Mouse (Mus musculus): ENCODE data around the gene Tmed10. TPM values are rescaled to one million over a fixed set of nuclear protein-coding genes. Genes with fewer than 3 reads are reported as not detected.

Gene Tmed10
- polyA plus RNA-seq, 1 experiment from 2014 or later = 156 TPM

GRCm38 (mm10) chr12:85391148-85391547, 16.5 kb upstream of the Tmed10 start:
- 91% methylated on average over 7 of the region's 7 CpGs for WGBS

GRCm38 (mm10) chr12:85389204-85390185, 14.8 kb upstream of the Tmed10 start:
- ATAC-seq (replicated peaks) = no peak
- no peak overlapping the region for H3K4me3 ChIP-seq
- no peak overlapping the region for H3K9ac ChIP-seq (replicated peaks)
- H3K27ac ChIP-seq (replicated peaks) = no peak overlapping the region
- H3K9me3 ChIP-seq = no peaks in the 10 kb centered on the region
- no peak overlapping the region for H3K4me2 ChIP-seq (replicated peaks)
- WGBS = 83% methylated on average over 15 of the region's 15 CpGs
- no peaks in the 10 kb centered on the region for H3K36me3 ChIP-seq
- no peaks in the 10 kb centered on the region for H3K4me1 ChIP-seq
- no peaks in the 10 kb centered on the region for H3K27me3 ChIP-seq

More at GRCm38 (mm10) chr12:85391148-85391547, 16.5 kb upstream of the Tmed10 start:
- Histone ChIP-seq H3K27ac (replicated peaks) (no peak overlapping the region), H3K4me2 (replicated peaks) (no peak overlapping the region), H3K27me3 (no peaks in the 10 kb centered on the region), H3K4me1 (no peaks in the 10 kb centered on the region), H3K9ac (replicated peaks) (no peak overlapping the region), H3K9me3 (no peaks in the 10 kb centered on the region), H3K36me3 (no peaks in the 10 kb centered on the region), H3K4me3 (no peak overlapping the region)
- no peak for ATAC-seq (replicated peaks)

- Histone ChIP-seq H3K4me2 (replicated peaks) (no peak overlapping the region), H3K9ac (replicated peaks) (no peak overlapping the region), H3K27me3 (no peaks in the 10 kb centered on the region), H3K4me3 (no peak overlapping the region), H3K36me3 (no peaks in the 10 kb centered on the region), H3K9me3 (no peaks in the 10 kb centered on the region), H3K27ac (replicated peaks) (no peak overlapping the region), H3K4me1 (no peaks in the 10 kb centered on the region)
- ATAC-seq (replicated peaks) = no peak
- 71% methylated on average over 5 of the region's 5 CpGs for WGBS
Observed at GRCm38 (mm10) chr12:85385995-85386375, 11.3 kb upstream of the Tmed10 start.

GRCm38 (mm10) chr12:85385329-85385994, 10.8 kb upstream of the Tmed10 start:
- WGBS = 85% methylated on average over 10 of the region's 10 CpGs
- ATAC-seq (replicated peaks) = no peak
- Histone ChIP-seq H3K9me3 (no peaks in the 10 kb centered on the region), H3K4me2 (replicated peaks) (no peak overlapping the region), H3K4me1 (no peaks in the 10 kb centered on the region), H3K4me3 (no peak overlapping the region), H3K36me3 (no peaks in the 10 kb centered on the region), H3K27ac (replicated peaks) (no peak overlapping the region), H3K27me3 (no peaks in the 10 kb centered on the region), H3K9ac (replicated peaks) (no peak overlapping the region)

GRCm38 (mm10) chr12:85382761-85383680, 8.4 kb upstream of the Tmed10 start:
- no peak overlapping the region for H3K4me2 ChIP-seq (replicated peaks)
- no peak overlapping the region for H3K27ac ChIP-seq (replicated peaks)
- no peaks in the 10 kb centered on the region for H3K27me3 ChIP-seq
- H3K4me1 ChIP-seq = no peaks in the 10 kb centered on the region
- no peaks in the 10 kb centered on the region for H3K9me3 ChIP-seq
- 84% methylated on average over 14 of the region's 14 CpGs for WGBS
- H3K4me3 ChIP-seq = no peak overlapping the region
- H3K36me3 ChIP-seq = no peaks in the 10 kb centered on the region
- no peak for ATAC-seq (replicated peaks)
- no peak overlapping the region for H3K9ac ChIP-seq (replicated peaks)

- no peak overlapping the region for H3K4me2 ChIP-seq (replicated peaks)
- H3K27ac ChIP-seq (replicated peaks) = no peak overlapping the region
- H3K4me3 ChIP-seq = no peak overlapping the region
- no peak overlapping the region for H3K9ac ChIP-seq (replicated peaks)
- no peaks in the 10 kb centered on the region for H3K4me1 ChIP-seq
- no peaks in the 10 kb centered on the region for H3K27me3 ChIP-seq
- no peak for ATAC-seq (replicated peaks)
- no peaks in the 10 kb centered on the region for H3K36me3 ChIP-seq
- no peaks in the 10 kb centered on the region for H3K9me3 ChIP-seq
- 92% methylated on average over 6 of the region's 6 CpGs for WGBS
Observed at GRCm38 (mm10) chr12:85381570-85381969, 6.9 kb upstream of the Tmed10 start.

- no peak overlapping the region for H3K4me3 ChIP-seq
Observed at GRCm38 (mm10) chr12:85380942-85381341, 6.3 kb upstream of the Tmed10 start.

GRCm38 (mm10) chr12:85380308-85380707, 5.7 kb upstream of the Tmed10 start:
- 70% methylated on average over 1 of the region's 1 CpGs for WGBS
- Histone ChIP-seq H3K9ac (replicated peaks) (no peak overlapping the region), H3K4me2 (replicated peaks) (no peak overlapping the region), H3K27ac (replicated peaks) (no peak overlapping the region), H3K9me3 (no peaks in the 10 kb centered on the region), H3K36me3 (no peaks in the 10 kb centered on the region), H3K4me3 (no peak overlapping the region), H3K27me3 (no peaks in the 10 kb centered on the region), H3K4me1 (no peaks in the 10 kb centered on the region)
- no peak for ATAC-seq (replicated peaks)

More at GRCm38 (mm10) chr12:85380942-85381341, 6.3 kb upstream of the Tmed10 start:
- Histone ChIP-seq H3K9ac (replicated peaks) (no peak overlapping the region), H3K27me3 (no peaks in the 10 kb centered on the region), H3K4me2 (replicated peaks) (no peak overlapping the region), H3K4me1 (no peaks in the 10 kb centered on the region), H3K9me3 (no peaks in the 10 kb centered on the region), H3K36me3 (no peaks in the 10 kb centered on the region), H3K27ac (replicated peaks) (no peak overlapping the region)
- WGBS = 77% methylated on average over 7 of the region's 7 CpGs
- ATAC-seq (replicated peaks) = no peak

GRCm38 (mm10) chr12:85378271-85378670, 3.6 kb upstream of the Tmed10 start:
- Histone ChIP-seq H3K27me3 (no peaks in the 10 kb centered on the region), H3K9ac (replicated peaks) (no peak overlapping the region), H3K9me3 (no peaks in the 10 kb centered on the region), H3K36me3 (no peaks in the 10 kb centered on the region), H3K27ac (replicated peaks) (no peak overlapping the region), H3K4me2 (replicated peaks) (no peak overlapping the region), H3K4me1 (peaks cover 10% of the 10 kb centered on the region), H3K4me3 (no peak overlapping the region)
- no peak for ATAC-seq (replicated peaks)
- WGBS = 94% methylated on average over 2 of the region's 2 CpGs

GRCm38 (mm10) chr12:85373591-85374560, 771 bp downstream of the Tmed10 start:
- no peaks in the 10 kb centered on the region for H3K9me3 ChIP-seq
- ATAC-seq (replicated peaks) = peak; percentile 74; the same call in 1 of the 2 replicates
- under 1% methylated on average over 53 of the region's 53 CpGs for WGBS
- peak overlapping the region; percentile 85 for H3K27ac ChIP-seq (replicated peaks)
- peak overlapping the region; percentile 90 for H3K4me3 ChIP-seq
- H3K9ac ChIP-seq (replicated peaks) = peak overlapping the region; percentile 87
- H3K27me3 ChIP-seq = no peaks in the 10 kb centered on the region
- no peaks in the 10 kb centered on the region for H3K36me3 ChIP-seq
- peak overlapping the region; percentile 80 for H3K4me2 ChIP-seq (replicated peaks)
- peaks cover 28% of the 10 kb centered on the region for H3K4me1 ChIP-seq
